Mouse (Mus musculus) brain, embryonic 14.5 days (tissue): ENCODE data around the gene Kcnh1.

Experiments used
- CTCF ChIP-seq: fragments of 200-500 bp; IDR thresholded peaks from 2 replicates; pipeline ENCODE4 v1.5.1; 2012; ENCODE audit warnings: inconsistent platforms, mild to moderate bottlenecking, moderate library complexity, borderline replicate concordance; ENCODE audit not compliant: insufficient read depth, insufficient read length; ENCODE audit errors: extremely low read depth
- POLR2A ChIP-seq: fragments of 200-500 bp; IDR thresholded peaks from 2 replicates; pipeline ENCODE4 v1.6.1; 2012; ENCODE audit warnings: mild to moderate bottlenecking, inconsistent platforms, borderline replicate concordance; ENCODE audit not compliant: poor library complexity, insufficient read depth, insufficient read length, severe bottlenecking; ENCODE audit errors: extremely low read depth

GRCm38 (mm10) chr1:192305155-192305554 is 114.6 kb downstream of the Kcnh1 start:
- TF ChIP-seq CTCF (no peak), POLR2A (no peak)
